Mouse (Mus musculus) liver, postnatal 0 days (tissue): ENCODE measurements around the gene Tspyl4.

Experiments
- CTCF ChIP-seq: sonication (generic); IDR thresholded peaks from 2 replicates; pipeline ENCODE4 v1.5.1; 2016; ENCODE audit warnings: antibody characterized with exemption, low read depth
- EP300 ChIP-seq: IDR thresholded peaks from 2 replicates; pipeline ENCODE4 v1.6.1; 2016; ENCODE audit warnings: antibody characterized with exemption, low read depth, mild to moderate bottlenecking

- no peak for TF ChIP-seq EP300
- TF ChIP-seq CTCF = no peak
Observed at GRCm38 (mm10) chr10:34300368-34300767, 3.1 kb downstream of the Tspyl4 start.
